Mouse (Mus musculus) spleen, postnatal 36 days (tissue): ENCODE results near the gene Clmn.
"Not testable (repeated sequence)": the region's sequence is repeated elsewhere in the genome, so short reads cannot be mapped to it uniquely, and the experiment has no call there.

Source experiments
- DNase-seq, 2 experiments: peaks; one replicate each; pipeline ENCODE4 v3.0.0; 2022; ENCODE audit warnings: low spot score in 2 of 2, mixed read lengths in 1 of 2

Gene Clmn

DNA sequence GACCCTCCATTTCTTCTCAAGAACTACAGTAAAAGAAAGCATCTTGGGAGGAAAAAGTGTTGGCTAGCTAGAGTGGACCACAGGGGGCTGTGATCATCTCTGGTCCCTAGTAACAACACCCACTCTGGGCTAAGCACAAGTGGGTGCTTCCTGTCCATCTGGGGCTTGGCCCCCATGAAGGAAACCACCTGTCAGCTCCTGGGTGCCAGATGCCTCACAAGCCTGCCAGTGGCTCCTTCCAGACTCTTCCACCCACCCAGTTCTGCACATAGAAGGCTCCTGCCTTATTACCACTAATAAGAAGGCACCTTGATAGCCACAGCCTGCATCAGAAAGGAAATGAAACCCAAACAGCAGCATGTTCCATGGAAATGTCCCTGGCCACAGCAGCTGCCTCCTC is 26.4 kb downstream of the Clmn start:
- DNase-seq: no peak

DNA sequence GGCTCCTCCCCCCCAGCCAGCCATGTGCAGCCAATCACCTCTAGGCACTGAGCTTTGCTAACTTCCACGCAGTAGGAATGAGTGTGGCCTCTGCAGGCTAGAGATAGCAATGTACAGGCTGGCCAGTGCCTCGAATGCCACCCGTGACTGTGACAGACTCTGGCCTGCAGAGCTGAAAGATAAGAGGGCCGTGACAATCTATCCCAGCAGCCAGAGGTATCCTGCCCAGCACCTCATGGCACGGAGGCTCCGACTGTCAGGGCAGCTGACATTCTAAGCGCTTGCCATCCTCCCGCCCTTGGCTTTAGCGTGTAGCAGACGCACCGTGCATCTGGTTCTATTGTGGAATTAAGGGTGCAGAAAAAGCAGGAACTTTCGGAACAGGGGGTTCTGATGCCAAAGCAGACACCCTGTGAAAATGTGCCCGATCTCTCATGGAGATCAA is 26.9 kb downstream of the Clmn start:
- DNase-seq: no peak

DNA sequence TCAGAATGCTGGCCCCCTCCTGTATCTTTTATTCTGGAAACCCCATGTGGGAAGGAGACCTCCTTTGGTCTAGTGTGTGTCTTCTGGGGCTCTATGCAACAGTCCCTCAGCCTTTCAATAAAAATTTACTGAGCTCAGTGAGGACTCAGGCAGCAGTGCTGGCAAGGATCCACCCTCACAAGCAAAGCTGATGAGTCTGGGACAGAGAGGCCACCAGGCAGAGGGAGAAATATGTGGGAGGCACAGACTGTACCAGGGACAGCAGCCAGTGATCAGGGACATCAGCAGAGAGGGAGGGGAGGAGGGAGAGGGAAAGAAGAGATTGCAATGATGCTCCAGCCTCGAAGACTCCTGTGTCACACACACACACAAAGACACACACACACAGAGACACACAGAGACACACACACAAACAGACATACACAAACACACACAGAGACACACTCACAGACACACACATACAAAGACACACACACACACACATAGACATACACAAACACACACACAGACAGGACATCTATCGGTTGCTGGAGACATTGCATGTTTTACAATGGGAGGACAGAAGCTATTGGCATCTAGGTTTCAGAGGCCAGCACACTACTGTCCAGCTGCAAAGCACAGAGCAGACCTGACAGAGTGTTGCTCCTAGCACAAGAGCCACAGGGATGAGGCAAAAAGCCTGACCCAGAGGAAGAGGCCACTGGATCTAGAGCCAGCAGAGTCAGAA is 27.6 kb downstream of the Clmn start:
- DNase-seq: no peak

DNA sequence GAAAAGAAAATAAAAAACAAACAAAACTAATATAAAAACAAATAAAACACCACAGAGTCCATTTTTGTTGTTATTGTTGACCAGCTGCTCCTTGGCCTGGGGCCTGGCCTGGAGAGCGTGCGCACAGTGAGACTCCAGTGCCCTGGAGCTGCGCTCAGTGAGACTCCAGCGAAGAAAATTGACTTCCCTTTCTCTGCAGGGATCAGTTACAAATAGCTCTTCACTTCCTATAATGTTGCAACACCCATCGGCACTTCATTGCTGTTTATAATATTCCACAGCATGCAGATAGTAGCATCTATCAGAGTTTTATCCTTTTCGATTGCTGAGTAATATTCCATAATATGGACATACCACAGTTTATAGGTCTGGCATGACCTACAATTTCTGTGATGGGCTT is 28.6 kb downstream of the Clmn start:
- DNase-seq: no peak

DNA sequence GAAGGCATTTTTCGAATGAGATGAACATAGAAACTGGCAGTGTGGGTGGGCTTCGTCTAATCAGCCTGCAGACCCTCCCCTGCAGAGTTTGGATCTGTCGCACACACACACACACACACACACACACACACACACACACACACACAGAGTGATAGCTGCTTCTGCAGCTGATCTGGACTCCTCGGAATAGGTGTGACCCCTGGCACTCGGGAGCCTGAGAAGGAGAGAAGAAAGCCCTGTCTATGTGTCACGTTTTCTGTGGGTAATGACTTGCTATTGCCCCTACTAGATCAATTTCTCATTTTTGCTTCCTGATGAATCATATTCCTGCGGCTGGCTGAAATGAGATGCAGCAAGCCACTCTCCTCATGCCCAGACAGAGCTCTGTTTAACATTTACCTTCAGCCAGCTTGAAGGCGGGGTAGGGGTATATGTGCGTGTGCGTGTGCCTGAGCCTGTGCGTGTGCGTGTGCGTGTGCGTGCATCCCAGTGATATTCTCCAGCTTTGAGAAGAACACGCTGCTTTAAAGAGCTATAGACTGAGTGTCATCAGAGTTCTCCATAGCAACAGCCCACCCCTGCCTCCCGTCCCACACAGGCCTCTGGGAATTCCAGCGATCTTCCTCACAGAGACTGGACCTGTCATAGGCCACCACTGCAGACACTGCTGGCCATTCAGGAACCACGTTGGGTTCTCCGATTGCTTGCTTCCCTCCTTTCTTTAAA is 29.3 kb downstream of the Clmn start:
- DNase-seq: no peak

DNA sequence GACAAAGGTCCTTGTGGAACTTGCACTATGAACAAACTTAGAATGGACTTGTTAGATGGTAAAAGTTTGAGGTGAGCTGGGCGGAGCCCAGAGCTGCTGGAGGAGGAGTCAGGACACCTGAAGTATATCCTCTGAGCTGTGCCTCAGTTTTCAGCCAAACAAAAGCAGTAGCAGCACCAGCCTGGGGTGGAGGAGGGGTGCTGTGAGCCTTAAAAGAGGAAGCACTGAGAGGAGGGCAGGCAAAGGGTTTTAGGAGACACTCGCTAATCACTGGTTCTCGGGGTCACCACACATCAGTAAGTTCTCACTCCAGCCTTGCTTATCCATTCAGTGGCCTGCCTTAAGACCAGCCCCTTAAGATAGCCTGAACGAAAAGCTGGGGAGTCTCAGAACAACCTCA is 30.1 kb downstream of the Clmn start:
- peak in 1 of 2 experiments; percentile 5 for DNase-seq

DNA sequence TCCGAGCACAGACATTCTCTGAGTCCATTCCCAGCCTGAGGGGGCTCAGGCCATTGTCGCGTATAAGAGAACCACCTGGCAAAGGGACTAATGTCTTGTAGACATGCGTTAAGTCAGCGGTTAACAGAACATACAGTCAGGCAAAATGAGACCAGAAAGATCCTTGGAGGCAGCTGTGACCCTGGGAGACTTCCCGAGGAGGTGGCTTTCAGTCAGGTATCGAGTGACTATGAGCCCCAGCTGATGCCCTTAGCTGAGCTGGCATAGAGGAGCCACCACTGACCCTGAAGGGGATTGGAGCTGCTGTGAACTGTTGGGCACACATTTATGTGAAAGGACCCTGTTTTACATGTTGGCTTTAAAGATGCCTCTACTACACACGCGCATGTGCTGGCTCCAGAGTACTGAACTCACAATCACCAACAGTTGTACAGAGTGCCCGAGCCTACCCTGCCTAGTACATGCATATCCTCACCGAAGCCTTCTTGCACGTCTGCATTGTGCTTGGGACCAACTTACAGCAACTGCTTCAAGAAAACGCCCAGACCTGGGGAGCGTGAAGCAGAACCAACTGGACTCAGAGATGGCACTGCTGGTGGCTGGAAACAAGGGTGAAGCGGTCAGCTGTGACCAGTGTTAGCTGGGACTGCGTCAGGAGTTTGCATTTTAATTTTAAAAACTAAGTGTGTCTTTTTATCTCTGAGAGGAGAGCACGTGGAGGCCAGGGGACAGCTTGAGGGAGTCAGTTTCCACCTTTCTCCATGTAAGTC is 34.0 kb downstream of the Clmn start:
- no peak for DNase-seq

DNA sequence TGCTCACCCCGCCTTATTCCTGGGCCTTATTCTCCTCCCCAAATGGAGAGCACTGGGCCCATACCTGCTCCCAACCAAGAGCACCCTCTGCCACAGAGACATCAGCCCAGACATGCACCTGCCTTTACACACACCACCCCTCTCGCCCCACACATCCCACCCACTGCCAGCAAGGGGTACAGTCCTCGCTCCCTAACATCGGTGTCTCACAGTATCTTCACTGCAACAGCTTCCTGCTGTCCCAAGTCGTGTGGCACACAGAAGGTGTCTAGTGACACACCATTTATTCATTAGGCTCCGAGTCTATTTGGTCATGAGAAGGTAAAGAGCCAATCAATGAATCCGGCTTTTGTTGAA is 34.6 kb downstream of the Clmn start:
- DNase-seq: no peak

DNA sequence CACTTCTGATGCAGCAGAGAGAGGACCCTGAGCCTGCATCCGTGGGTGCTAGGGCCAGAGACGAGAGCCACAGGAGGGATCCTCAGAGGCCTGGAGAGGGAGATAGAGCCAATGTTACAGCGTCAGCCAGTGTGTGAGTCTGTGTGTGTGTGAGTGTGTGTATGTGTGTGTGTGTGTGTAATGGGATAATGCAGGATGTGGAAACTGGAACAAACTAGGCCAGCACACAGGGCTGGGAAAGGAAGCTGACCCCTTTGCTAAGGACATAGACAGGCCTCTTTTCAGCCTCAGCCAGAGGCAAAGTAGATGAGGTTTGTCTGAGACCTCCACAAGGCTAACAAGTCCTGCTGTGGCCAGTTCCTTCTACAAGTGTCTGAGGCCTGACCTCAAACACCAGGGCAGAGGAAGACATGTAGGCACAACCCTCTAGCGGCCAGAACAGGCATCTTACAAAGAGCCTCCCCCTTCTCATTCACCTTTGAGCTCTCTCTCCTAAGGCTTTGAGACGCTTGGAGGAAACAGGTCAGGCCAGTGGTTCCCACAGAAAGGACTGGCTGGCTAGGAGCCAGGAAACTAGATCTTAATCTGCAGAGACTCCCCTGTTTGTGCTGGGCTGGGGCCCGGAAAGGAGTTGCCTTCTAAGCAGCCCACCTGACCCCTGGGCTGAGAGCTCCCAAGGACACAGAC is 35.1 kb downstream of the Clmn start:
- no peak for DNase-seq

DNA sequence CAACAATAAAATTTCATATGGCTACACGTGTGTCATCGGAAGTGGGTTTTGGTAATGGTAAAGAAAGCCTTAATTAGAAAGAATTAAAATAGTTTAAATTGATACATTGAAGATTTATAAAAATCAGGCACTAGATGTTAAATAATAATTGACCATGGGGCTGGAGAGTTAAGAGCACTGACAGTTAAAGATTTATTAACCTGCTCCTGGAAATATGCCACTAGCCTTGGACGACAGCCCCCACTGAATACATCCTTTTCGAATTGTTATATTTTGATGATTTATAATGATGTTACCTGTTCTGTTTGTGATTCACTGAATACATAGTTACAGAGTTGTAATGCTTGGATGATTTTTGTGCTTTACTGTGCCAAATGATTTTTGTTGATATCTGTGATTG is 35.9 kb downstream of the Clmn start:
- not testable (repeated sequence) for DNase-seq

DNA sequence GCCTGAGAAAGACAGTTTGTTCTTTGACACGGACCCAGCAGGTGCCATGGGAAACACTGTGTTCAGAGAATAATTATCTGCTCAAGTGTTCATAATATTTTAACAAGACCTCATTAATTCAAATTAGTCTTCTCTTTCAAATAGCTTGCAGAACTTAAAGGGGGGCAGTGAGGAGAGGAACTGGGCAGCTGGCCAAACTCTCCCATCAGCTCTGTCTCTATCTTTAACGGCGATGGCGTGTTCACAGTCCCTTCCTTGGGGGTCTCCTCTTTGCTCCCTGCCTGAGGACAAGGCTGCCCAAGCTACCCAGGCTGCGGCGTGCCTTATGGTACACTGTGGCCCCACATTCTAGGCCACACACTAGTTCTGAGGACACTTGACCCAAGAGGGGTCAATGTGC is 37.2 kb downstream of the Clmn start:
- no peak for DNase-seq

DNA sequence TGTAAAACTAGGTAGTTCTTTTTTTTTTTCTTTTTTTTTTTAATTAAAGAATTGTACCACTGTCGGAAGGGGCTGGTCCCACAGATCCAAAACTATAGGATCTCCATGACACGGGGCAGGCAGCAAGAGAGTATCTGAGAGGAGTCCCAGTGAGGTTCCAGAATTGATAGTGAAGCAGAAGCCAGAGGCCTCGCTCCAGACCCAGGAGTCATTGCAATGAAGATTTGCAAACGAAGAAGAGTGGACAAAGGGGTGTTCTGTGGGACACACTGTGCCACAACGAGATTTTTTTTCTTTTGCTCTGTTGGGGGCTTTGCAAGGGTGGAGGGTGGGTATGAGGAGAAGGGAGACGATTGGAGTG is 40.0 kb downstream of the Clmn start:
- DNase-seq: no peak

DNA sequence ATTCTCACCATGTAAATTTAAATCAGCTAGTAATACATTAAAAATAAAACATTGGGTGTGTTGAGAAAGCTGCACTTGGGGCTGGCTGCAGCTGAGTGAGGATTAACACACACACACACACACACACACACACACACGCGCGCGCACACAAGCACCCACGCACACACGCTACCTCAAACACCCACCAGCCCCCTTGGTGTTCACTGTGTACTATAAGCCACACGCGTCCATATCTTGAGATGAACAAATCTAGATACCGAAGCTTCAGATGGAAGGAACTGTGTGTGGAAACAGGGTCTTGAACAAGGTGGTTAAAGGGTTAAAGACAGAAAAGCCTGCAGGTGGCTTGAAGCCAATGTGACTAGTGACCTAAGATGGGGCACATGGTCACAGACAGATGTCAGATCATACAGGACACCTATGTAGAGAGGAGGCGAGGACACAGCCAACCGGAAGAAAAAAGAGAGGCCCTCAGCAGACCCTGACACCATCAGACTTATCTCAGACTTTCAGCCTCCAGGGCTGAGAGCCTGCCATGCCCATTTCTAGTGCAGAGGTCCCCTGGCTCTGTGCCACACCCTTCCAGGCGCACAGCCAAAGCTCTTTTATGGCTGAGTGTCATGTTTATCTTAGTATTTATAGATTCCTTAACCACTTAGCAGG is 40.5 kb downstream of the Clmn start:
- peak; percentile 57 to 78 for DNase-seq

DNA sequence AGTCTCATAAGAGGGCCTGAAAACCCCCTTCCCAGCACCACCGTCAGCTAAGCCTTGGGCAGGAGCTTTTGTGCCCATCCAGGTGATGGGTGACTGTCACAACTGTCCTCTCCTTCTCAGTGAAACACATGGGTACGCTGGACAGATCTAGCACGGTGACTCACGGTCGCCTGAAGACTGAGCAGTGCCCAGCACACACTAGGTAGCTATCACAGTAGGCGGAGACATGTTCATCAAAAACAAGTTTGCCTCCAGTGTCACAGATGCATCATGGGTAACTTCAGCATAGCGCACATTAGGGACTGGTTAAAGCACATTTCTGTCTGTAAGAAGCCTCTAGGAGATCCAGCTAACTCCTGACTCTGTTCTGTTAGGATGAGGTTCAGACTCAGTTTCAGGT is 41.2 kb downstream of the Clmn start:
- DNase-seq: no peak

DNA sequence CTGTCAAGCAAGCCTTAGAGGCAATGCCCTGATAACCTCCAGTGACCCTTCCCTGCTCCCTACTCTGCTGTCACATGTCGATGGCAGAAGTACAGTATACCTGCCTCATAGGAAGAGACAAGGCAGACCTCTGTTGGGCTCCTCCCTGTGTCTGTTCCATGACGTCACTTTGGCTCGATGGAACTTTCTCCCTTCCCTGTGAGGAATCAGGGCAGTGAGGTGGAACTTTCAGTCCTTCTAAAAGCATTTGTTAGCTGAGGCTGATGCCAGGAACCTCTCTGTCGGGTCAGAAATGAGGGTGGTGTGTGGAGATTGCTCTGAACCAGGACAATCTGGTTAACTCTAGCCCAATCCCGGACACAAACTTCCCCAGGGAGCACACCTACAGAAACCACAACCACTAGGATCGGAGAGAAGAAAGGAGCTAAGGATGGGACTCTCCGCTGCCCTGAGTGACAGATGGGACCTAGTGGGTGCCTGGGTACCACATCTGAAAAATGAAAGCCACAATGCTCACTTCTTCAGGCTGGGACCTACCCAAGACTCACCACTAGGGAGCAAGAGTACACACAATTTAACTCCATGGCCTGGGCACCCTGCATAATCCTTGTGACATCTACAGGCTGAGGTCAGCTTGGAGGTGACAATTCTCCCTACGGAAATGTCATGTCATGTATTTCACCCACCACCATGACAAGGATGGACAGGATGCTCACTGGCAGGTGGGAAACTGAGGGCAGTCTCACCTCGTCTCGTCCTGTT is 41.9 kb downstream of the Clmn start:
- no peak for DNase-seq

DNA sequence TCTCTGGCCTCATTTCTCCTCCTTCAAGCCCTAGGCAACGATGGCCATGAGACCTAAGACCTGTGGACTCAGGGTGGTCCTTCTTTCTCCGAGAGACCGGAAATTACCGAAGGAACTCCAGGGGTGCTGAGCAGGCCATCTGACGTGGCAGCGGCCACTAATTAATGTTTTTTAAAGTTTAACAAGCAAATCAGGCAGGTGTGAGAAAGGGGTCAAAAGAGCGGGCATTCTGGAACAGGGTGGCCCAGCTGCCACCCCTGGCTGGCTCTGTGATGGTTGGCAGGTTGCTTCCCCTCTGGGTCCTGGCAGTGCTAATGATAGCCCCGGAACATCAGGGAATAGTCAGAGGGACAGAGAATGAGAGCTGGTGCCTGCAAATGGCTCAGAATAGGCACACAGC is 42.7 kb downstream of the Clmn start:
- no peak for DNase-seq

DNA sequence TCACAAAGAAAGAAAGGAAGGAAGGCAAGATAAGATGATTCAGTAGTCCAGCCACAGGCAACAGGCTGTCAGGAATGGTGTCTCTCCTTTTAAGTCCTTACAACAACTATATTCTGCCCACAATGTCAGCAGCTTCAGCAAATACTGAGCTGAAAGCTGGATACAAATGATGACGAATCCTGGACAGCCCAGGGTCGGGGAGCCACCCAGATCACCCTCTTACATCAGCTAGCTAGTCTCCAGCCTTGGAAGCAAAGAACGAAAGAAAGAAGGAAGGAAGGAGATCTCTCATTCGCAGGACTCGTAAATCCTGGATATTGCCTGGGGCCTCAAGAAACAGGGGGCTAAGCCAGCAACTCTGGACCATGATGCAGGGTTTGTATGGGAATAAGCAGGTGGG is 44.8 kb downstream of the Clmn start:
- DNase-seq: no peak

DNA sequence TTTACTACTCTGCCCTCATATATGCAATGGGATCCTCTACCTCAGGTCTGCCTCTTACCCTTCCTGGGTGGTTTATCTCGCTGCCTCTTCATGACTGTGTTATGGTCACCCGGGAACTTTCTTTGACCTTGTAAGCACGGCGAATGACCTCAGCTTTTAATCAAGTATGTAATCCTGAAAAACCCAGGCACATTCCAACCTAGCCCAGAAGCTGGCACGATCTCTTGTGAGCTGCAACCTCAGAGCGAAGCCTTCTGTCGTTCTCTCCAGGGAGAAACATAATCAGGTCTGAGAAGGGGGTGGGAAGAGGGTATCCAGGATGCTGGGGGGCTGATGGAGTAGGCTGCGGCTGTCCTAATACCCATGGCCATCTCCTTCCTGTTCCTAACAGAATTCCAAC is 45.8 kb downstream of the Clmn start:
- DNase-seq: no peak

DNA sequence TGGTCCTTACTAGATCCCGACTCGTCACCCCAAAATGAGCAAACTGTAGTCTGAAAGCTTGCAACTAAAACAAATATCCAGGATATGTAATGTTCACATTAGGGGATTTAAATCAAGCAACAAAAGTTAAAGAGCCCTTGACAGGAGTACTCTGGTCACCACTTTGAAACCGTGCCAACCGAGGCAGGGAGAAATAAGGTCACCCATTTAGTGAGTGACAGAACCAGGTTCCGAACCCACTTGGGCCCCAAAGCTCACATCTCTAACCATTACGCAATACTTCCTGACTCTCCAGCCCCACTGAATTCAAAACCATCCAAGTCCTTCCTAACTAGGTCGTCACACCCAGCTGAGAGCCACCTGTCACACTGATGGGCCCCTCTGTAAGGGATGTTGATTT is 46.8 kb downstream of the Clmn start:
- no peak for DNase-seq

DNA sequence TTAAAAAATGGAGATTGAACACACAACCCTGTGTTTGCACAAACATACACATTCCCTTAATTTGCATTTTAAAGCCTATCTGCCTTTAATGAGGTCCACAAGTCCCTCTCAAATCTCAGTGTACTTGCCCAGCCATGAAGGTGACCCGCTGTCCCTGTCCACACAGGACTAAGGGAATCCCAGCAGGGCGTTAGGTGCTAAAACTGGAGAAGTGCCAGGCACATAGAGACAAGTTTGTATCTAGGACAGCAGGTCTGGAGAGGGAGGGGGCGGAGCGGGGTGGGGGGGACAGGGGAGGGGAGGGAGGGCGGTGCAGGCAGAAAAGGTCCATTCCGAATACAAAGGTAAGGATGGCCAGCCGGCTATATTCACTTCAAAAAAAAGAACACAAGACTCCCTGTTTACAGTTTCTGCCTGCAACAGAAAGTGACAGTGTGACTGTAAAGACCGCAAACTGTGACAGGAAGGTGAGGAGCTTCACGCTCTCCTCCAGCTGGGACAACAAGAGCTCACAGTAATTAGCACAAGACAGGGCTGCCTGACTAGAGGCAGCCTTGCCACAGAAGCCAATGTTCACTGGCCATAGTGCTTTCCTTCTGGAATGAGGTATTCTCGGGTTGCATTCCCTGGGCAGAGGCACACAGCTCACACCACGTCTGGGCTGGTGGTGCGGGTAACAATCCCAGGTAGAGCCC is 47.6 kb downstream of the Clmn start:
- no peak for DNase-seq
